Mouse (Mus musculus): ENCODE data around the gene Tlcd2. TPM values are rescaled to one million over a fixed set of nuclear protein-coding genes. Genes with fewer than 3 reads are reported as not detected.
A peak's percentile ranks its signal among the peaks of the same experiment; 100 is the strongest.

The Tlcd2 gene
- total and polyA plus RNA-seq, 2 experiments from 2014 or later: 1.2 to 1.4 TPM

DNA sequence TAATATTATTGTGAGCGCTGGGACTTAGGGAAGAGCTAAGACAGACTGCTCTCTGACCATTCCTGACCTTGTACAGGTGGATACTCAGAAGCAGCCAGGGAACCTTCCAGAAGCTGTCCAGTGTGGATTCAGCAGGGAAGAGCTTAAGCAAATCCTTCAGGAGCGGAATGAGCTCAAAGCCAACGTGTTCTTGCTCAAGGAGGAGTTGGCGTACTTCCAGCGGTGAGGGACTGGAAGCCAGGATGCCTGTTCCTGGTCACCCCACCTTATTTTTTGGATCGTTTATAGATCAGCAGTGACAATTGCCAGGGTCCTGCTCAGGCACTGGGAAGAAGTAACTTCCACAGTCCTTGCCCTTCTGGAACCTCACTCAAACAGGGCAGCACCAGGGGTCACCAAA lies 49.7 kb downstream of the Tlcd2 start:
- H3K4me1 ChIP-seq (ENCODE audit: insufficient read depth): peaks cover 6% of the 10 kb centered on the region; the same call in 1 of the 2 replicates
- 0 out of 2 replicates have a peak overlapping the region, but pooled peaks have one; percentile 79 for H3K27ac ChIP-seq (ENCODE audit: low read depth, low read length)
- H3K9me3 ChIP-seq (ENCODE audit: low read length): no peaks in the 10 kb centered on the region
- peaks cover 23% of the 10 kb centered on the region for H3K36me3 ChIP-seq (ENCODE audit: insufficient read depth)
- no peak overlapping the region for H3K4me2 ChIP-seq (ENCODE audit: low read depth)
- 79% methylated on average over 6 of the region's 6 CpGs for WGBS
- no peak for TF ChIP-seq CTCF (IDR thresholded peaks at IDR 0.05; ENCODE audit: low read depth)
- H3K27me3 ChIP-seq (ENCODE audit: insufficient read depth, low read length): no peaks in the 10 kb centered on the region
- ATAC-seq (no peak), DNase-seq (no peak)
- no peak overlapping the region for H3K4me3 ChIP-seq (ENCODE audit: low read depth, low read length)
- no peak overlapping the region for H3K9ac ChIP-seq

DNA sequence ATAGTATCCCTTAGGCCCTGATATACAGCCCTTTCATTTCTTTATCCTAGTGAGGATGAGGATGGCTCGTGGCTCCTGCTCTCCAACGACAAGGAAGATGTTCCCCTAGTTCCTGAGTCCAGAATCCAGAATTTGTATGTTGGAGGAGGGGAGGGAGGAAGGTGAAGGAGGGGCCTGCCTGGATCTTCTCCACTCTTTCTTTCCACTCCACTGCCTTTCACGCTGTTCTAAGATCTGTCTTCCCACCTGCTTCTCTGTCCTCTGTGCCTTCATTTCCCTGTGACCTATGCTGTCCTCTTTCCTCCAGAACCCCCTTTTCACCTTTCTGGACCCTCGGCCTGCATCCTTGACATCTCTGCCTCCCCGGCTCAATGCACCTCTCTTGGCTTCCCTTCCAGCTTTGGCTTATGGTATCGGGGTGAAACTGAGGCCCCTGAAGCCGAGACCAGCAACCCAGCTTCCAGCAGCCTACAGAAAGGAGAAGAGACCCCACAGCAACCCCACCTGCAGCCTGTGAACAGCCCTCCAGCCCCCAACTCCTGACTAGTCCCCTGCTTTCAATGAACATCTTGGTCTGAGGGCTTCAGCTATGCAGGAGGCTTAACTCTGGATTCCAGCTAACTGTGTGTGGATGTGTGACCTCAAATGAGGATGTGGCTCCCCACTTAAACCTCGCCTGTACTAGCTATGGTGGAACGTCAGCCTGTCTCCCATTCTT lies 50.9 kb downstream of the Tlcd2 start:
- peaks cover 6% of the 10 kb centered on the region; the same call in 1 of the 2 replicates for H3K4me1 ChIP-seq (ENCODE audit: insufficient read depth)
- TF ChIP-seq CTCF (IDR thresholded peaks at IDR 0.05; ENCODE audit: low read depth): no peak
- H3K4me2 ChIP-seq (ENCODE audit: low read depth): no peak overlapping the region
- no peak overlapping the region for H3K9ac ChIP-seq
- H3K9me3 ChIP-seq (ENCODE audit: low read length): no peaks in the 10 kb centered on the region
- no peaks in the 10 kb centered on the region for H3K27me3 ChIP-seq (ENCODE audit: insufficient read depth, low read length)
- no peak overlapping the region for H3K27ac ChIP-seq (ENCODE audit: low read depth, low read length)
- no peak overlapping the region for H3K4me3 ChIP-seq (ENCODE audit: low read depth, low read length)
- ATAC-seq (no peak), DNase-seq (no peak)
- H3K36me3 ChIP-seq (ENCODE audit: insufficient read depth): peaks cover 18% of the 10 kb centered on the region
- 83% methylated on average over 9 of the region's 9 CpGs for WGBS

DNA sequence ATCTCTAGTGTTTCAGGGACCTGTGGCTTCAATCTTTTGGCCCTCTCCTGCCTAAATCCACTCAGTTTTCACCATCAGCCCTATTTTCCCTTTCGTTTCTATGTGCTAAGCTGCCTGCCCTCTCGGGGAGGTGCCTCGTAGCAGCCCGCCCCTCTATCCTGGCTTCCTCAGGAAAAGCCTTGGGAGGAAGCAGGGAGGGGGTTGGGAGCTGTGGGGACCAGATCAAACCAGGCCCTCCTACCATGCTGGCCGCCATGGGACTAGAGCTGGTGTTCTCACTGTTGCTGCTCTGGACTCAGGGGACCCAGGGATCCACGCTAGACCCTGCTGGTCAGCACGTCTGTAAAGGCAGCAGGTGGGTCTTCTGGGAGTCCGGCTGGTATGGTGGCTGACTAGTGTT lies 51.8 kb downstream of the Tlcd2 start, which contains the start of gene Scarf1:
TSS of gene Scarf1 (plus strand) at position 205 of the 400 bp plus-strand sequence.
- Histone ChIP-seq H3K4me2 (ENCODE audit: low read depth) (no peak within 1 kb of the TSS), H3K4me3 (ENCODE audit: low read depth, low read length) (no peak within 1 kb of the TSS), H3K36me3 (ENCODE audit: insufficient read depth) (peaks cover 10% of the 10 kb centered on the region), H3K9me3 (ENCODE audit: low read length) (no peaks in the 10 kb centered on the region), H3K4me1 (ENCODE audit: insufficient read depth) (peaks cover 6% of the 10 kb centered on the region; the same call in 1 of the 2 replicates), H3K27me3 (ENCODE audit: insufficient read depth, low read length) (no peaks in the 10 kb centered on the region), H3K9ac (no peak within 1 kb of the TSS), H3K27ac (ENCODE audit: low read depth, low read length) (no peak within 1 kb of the TSS)
- 60% methylated on average over 8 of the region's 8 CpGs for WGBS
- no peak for TF ChIP-seq CTCF (IDR thresholded peaks at IDR 0.05; ENCODE audit: low read depth)
- DNase-seq (no peak), ATAC-seq (no peak)

DNA sequence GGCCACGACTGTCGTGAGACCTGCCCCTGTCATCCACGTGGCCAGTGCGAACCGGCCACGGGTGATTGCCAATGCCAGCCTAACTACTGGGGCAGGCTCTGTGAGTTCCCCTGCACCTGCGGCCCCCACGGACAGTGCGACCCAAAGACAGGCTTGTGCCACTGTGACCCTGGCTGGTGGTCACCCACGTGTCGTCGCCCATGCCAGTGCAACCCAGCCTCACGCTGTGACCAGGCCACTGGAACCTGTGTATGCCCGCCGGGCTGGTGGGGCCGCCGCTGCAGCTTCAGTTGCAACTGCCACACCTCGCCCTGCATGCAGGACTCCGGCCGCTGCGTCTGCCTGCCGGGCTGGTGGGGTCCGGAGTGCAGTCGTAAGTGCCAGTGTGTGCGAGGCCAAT lies 53.7 kb downstream of the Tlcd2 start:
- Histone ChIP-seq H3K9me3 (ENCODE audit: low read length) (no peaks in the 10 kb centered on the region), H3K9ac (no peak overlapping the region), H3K27ac (ENCODE audit: low read depth, low read length) (no peak overlapping the region), H3K4me2 (ENCODE audit: low read depth) (no peak overlapping the region), H3K36me3 (ENCODE audit: insufficient read depth) (no peaks in the 10 kb centered on the region), H3K4me1 (ENCODE audit: insufficient read depth) (0 out of 2 replicates have a peak, but pooled peaks cover under 1% of the 10 kb centered on the region), H3K27me3 (ENCODE audit: insufficient read depth, low read length) (no peaks in the 10 kb centered on the region), H3K4me3 (ENCODE audit: low read depth, low read length) (no peak overlapping the region)
- no peak for DNase-seq
- no peak for ATAC-seq
- 93% methylated on average over 25 of the region's 25 CpGs for WGBS
- TF ChIP-seq CTCF (IDR thresholded peaks at IDR 0.05; ENCODE audit: low read depth): no peak

DNA sequence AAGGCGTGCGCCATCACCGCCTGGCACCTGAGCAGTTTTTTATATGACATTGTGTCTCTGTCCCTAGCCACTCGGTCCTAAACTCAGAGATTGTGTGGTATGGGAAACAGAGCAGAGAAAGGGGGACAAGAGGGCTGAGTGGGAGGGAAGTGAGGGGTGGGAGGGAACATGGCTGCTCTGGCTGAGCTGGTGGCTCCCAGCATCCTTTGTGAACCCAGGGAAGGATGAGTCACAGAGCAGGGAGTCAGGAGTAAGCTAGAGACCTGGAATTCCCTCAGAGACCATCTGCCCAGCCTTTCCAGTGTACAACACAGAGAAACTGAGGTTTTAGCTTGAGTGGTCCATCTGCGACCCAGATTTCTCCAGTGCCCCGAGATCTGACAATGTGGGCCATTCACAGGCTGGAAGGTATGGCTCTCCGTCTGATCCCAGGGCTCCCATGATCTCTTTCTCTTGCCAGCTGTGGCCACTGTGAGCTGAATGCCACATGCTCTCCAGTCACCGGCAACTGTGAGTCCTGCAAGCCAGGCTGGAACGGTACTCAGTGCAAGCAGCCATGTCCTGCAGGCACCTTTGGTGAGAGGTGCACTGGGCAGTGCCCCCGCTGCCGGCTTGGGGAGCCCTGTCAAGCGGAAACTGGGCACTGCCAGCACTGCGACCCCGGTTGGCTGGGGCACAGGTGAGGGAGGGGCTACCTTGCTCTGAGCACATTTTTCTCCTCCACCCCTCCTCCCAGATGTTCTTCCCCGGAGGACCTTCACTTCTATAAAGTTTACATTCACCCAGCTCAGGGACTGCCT lies 58.5 kb downstream of the Tlcd2 start:
- no peak overlapping the region for H3K27ac ChIP-seq (ENCODE audit: low read depth, low read length)
- H3K4me3 ChIP-seq (ENCODE audit: low read depth, low read length): no peak overlapping the region
- ATAC-seq: no peak
- 83% methylated on average over 15 of the region's 15 CpGs for WGBS
- no peaks in the 10 kb centered on the region for H3K27me3 ChIP-seq (ENCODE audit: insufficient read depth, low read length)
- no peaks in the 10 kb centered on the region for H3K4me1 ChIP-seq (ENCODE audit: insufficient read depth)
- TF ChIP-seq CTCF (IDR thresholded peaks at IDR 0.05; ENCODE audit: low read depth): no peak
- no peaks in the 10 kb centered on the region for H3K9me3 ChIP-seq (ENCODE audit: low read length)
- no peaks in the 10 kb centered on the region for H3K36me3 ChIP-seq (ENCODE audit: insufficient read depth)
- H3K9ac ChIP-seq: no peak overlapping the region
- H3K4me2 ChIP-seq (ENCODE audit: low read depth): no peak overlapping the region
- DNase-seq: no peak

MicroRNA genes within 50 kb of the gene (microRNA counts, 519-probe panel; counts per million panel counts)
- 6,545 counts per million, percentile 86 among the panel's probes with 10 or more counts for microRNA mmu-miR-22

Small RNA genes lying within 50 kb of the gene (microRNA-seq; reads per million reads assigned to microRNA genes)
- 10,902 to 11,316 reads per million in 2 experiments for gene Mir22

Other genes with a start within 250 kb of the Tlcd2 start
- 41.6 and 58.5 TPM in 2 replicates for gene Rpa1, start 113.4 kb upstream of the Tlcd2 start, total RNA-seq (2014; rRNA removed)
- 50.1 and 54.1 TPM in 2 replicates for gene Rpa1, start 113.4 kb upstream of the Tlcd2 start, polyA plus RNA-seq (2015; fragmentation: Nextera tagmentation; extraction: Ambion mirVana)
- 20.8 and 28.8 TPM in 2 replicates for gene Smyd4, start 113.3 kb upstream of the Tlcd2 start, total RNA-seq (2014; rRNA removed)
- 13.9 and 21.5 TPM in 2 replicates for gene Smyd4, start 113.3 kb upstream of the Tlcd2 start, polyA plus RNA-seq (2015; fragmentation: Nextera tagmentation; extraction: Ambion mirVana)
- 43.0 and 53.3 TPM in 2 replicates for gene Serpinf1, start 39.0 kb upstream of the Tlcd2 start, total RNA-seq (2014; rRNA removed)
- gene Serpinf1, start 39.0 kb upstream of the Tlcd2 start, polyA plus RNA-seq (2015; fragmentation: Nextera tagmentation; extraction: Ambion mirVana): 44.6 and 57.7 TPM in 2 replicates
- 0.24 TPM in 1 of 2 replicates, not detected in the other for gene Serpinf2, start 22.1 kb upstream of the Tlcd2 start, total RNA-seq (2014; rRNA removed)
- gene Serpinf2, start 22.1 kb upstream of the Tlcd2 start, polyA plus RNA-seq (2015; fragmentation: Nextera tagmentation; extraction: Ambion mirVana): not detected in 2 replicates
- 15.8 and 15.9 TPM in 2 replicates for gene Wdr81, start 7.0 kb upstream of the Tlcd2 start, total RNA-seq (2014; rRNA removed)
- 4.2 and 4.9 TPM in 2 replicates for gene Wdr81, start 7.0 kb upstream of the Tlcd2 start, polyA plus RNA-seq (2015; fragmentation: Nextera tagmentation; extraction: Ambion mirVana)
- gene Prpf8, start 25.1 kb downstream of the Tlcd2 start, total RNA-seq (2014; rRNA removed): 89.0 and 120 TPM in 2 replicates
- 25.6 and 27.9 TPM in 2 replicates for gene Prpf8, start 25.1 kb downstream of the Tlcd2 start, polyA plus RNA-seq (2015; fragmentation: Nextera tagmentation; extraction: Ambion mirVana)
- gene Rilp, start 48.4 kb downstream of the Tlcd2 start, total RNA-seq (2014; rRNA removed): 0.67 and 1.6 TPM in 2 replicates
- 2.9 and 4.9 TPM in 2 replicates for gene Rilp, start 48.4 kb downstream of the Tlcd2 start, polyA plus RNA-seq (2015; fragmentation: Nextera tagmentation; extraction: Ambion mirVana)
- gene Scarf1, start 51.8 kb downstream of the Tlcd2 start, total RNA-seq (2014; rRNA removed): 4.0 and 4.5 TPM in 2 replicates
- 3.1 and 3.5 TPM in 2 replicates for gene Scarf1, start 51.8 kb downstream of the Tlcd2 start, polyA plus RNA-seq (2015; fragmentation: Nextera tagmentation; extraction: Ambion mirVana)
- 16.5 and 24.0 TPM in 2 replicates for gene Slc43a2, start 70.0 kb downstream of the Tlcd2 start, total RNA-seq (2014; rRNA removed)
- gene Slc43a2, start 70.0 kb downstream of the Tlcd2 start, polyA plus RNA-seq (2015; fragmentation: Nextera tagmentation; extraction: Ambion mirVana): 10.4 and 14.1 TPM in 2 replicates
- 83.0 and 95.7 TPM in 2 replicates for gene Pitpna, start 126.4 kb downstream of the Tlcd2 start, total RNA-seq (2014; rRNA removed)
- 85.8 and 101 TPM in 2 replicates for gene Pitpna, start 126.4 kb downstream of the Tlcd2 start, polyA plus RNA-seq (2015; fragmentation: Nextera tagmentation; extraction: Ambion mirVana)
- gene Inpp5k, start 169.3 kb downstream of the Tlcd2 start, total RNA-seq (2014; rRNA removed): 52.4 and 57.4 TPM in 2 replicates
- gene Inpp5k, start 169.3 kb downstream of the Tlcd2 start, polyA plus RNA-seq (2015; fragmentation: Nextera tagmentation; extraction: Ambion mirVana): 50.2 and 50.7 TPM in 2 replicates
- gene Myo1c, start 188.8 kb downstream of the Tlcd2 start, total RNA-seq (2014; rRNA removed): 17.5 and 21.0 TPM in 2 replicates
- gene Myo1c, start 188.8 kb downstream of the Tlcd2 start, polyA plus RNA-seq (2015; fragmentation: Nextera tagmentation; extraction: Ambion mirVana): 6.5 and 8.2 TPM in 2 replicates
- gene Crk, start 217.5 kb downstream of the Tlcd2 start, total RNA-seq (2014; rRNA removed): 88.7 and 89.8 TPM in 2 replicates
- 90.9 and 93.4 TPM in 2 replicates for gene Crk, start 217.5 kb downstream of the Tlcd2 start, polyA plus RNA-seq (2015; fragmentation: Nextera tagmentation; extraction: Ambion mirVana)